Mouse (Mus musculus) cerebellum, adult 2 months (tissue): ENCODE data around the gene Fabp2. TPM values are rescaled to one million over a fixed set of nuclear protein-coding genes. Genes with fewer than 3 reads are reported as not detected.

Source experiments
- DNase-seq, 2 experiments: peaks; one replicate each; pipeline ENCODE4 v3.0.0; 2021
- H3K27ac ChIP-seq: fragments of 200-500 bp; 2 replicates; pipeline ENCODE4 v1.5.1; 2012; ENCODE audit warnings: low read length, control low read depth, inconsistent platforms; ENCODE audit not compliant: insufficient read depth
- H3K27me3 ChIP-seq: fragments of 200-500 bp; 2 replicates; pipeline ENCODE4 v1.6.1; 2012; ENCODE audit warnings: inconsistent platforms, mild to moderate bottlenecking, low read length, moderate library complexity; ENCODE audit not compliant: control insufficient read depth, insufficient read depth
- H3K4me1 ChIP-seq: fragments of 200-500 bp; 2 replicates; pipeline ENCODE4 v1.6.1; 2011; ENCODE audit warnings: low read length; ENCODE audit not compliant: control insufficient read depth, insufficient read depth
- H3K4me3 ChIP-seq: fragments of 200-500 bp; replicated peaks from 2 replicates; pipeline ENCODE3; 2011; ENCODE audit warnings: mild to moderate bottlenecking, low read depth, low read length, control low read depth; ENCODE audit not compliant: insufficient read depth
- CTCF ChIP-seq: fragments of 200-500 bp; IDR thresholded peaks from 2 replicates; pipeline ENCODE4 v1.5.1; 2011; ENCODE audit warnings: low read depth, mild to moderate bottlenecking, control low read depth, low read length, moderate library complexity, borderline replicate concordance; ENCODE audit not compliant: insufficient read depth
- POLR2A ChIP-seq: fragments of 200-500 bp; IDR thresholded peaks from 2 replicates; pipeline ENCODE4 v1.6.1; 2011; ENCODE audit warnings: low read length, control low read depth, borderline replicate concordance; ENCODE audit not compliant: insufficient read depth
- WGBS: fragments of 180-500 bp; shearing (Covaris S2); methylation state at CpG from one replicate; pipeline ENCODE4 v1.1.7; 2018; 5-methylcytosine and 5-hydroxymethylcytosine counted together
- polyA plus RNA-seq: library from polyadenylated mRNA; depleted of rRNA; stranded (reverse); fragments of >200 nt; gene quantifications from 2 replicates; pipeline ENCODE4 v1.2.3, GENCODE M21; 2012; rRNA removed

The Fabp2 gene
- polyA plus RNA-seq, 1 experiment: not detected

GRCm38 (mm10) chr3:122943387-122943890 lies 48.6 kb downstream of the Fabp2 start:
- 86% methylated on average over 6 of the region's 6 CpGs for WGBS
- no peak for DNase-seq
- no peak for TF ChIP-seq CTCF
- TF ChIP-seq POLR2A: no peak

More at GRCm38 (mm10) chr3:122943387-122943890, 48.6 kb downstream of the Fabp2 start:
- Histone ChIP-seq H3K4me1 (no peaks in the 10 kb centered on the region), H3K27ac (no peak overlapping the region), H3K27me3 (no peaks in the 10 kb centered on the region), H3K4me3 (no peak overlapping the region)

Other genes starting within 250 kb of the Fabp2 start
- gene Pde5a, start 166.1 kb upstream of the Fabp2 start, polyA plus RNA-seq: 16.1 and 18.9 TPM in 2 replicates
- not detected in 2 replicates for gene Gm10959, start 24.3 kb downstream of the Fabp2 start, polyA plus RNA-seq
- 69.9 and 71.9 TPM in 2 replicates for gene 1810037I17Rik, start 29.1 kb downstream of the Fabp2 start, polyA plus RNA-seq
- gene Usp53, start 89.4 kb downstream of the Fabp2 start, polyA plus RNA-seq: 15.3 and 18.3 TPM in 2 replicates
- 0.11 TPM in 1 of 2 replicates, not detected in the other for gene Myoz2, start 139.9 kb downstream of the Fabp2 start, polyA plus RNA-seq